Mouse (Mus musculus) gastrocnemius, adult 2 months (tissue): ENCODE data around the gene Oasl1. TPM values are rescaled to one million over a fixed set of nuclear protein-coding genes. Genes with fewer than 3 reads are reported as not detected.

Experiments
- DNase-seq: peaks from one replicate; pipeline ENCODE4 v3.0.0; 2022
- H3K27ac ChIP-seq: fragments of 200-600 bp; 2 replicates; pipeline ENCODE4 v1.8.1; 2022; ENCODE audit warnings: mild to moderate bottlenecking
- H3K4me3 ChIP-seq: fragments of 200-600 bp; 2 replicates; pipeline ENCODE4 v1.8.1; 2022; ENCODE audit warnings: mild to moderate bottlenecking, moderate library complexity
- CTCF ChIP-seq: fragments of 200-600 bp; IDR thresholded peaks from 2 replicates; pipeline ENCODE4 v1.8.1; 2022; ENCODE audit warnings: antibody characterized with exemption, mild to moderate bottlenecking, moderate library complexity
- intact Hi-C: fragments of 180-260 bp; cut with DNase I; formaldehyde crosslinking; loops from one replicate; pipeline ENCODE4 v1.15.1; 2025
- total RNA-seq, 2 experiments: library from RNA; stranded (reverse); gene quantifications; 2 replicates each; pipeline ENCODE4 v1.2.3; 2021

The Oasl1 gene
- total RNA-seq, 2 experiments from 2014 or later, result 0.64 TPM; not detected in 1

- Histone ChIP-seq H3K4me3 (peak overlapping the region; percentile 79), H3K27ac (peak overlapping the region; percentile 77)
- DNase-seq, result peak; percentile 69
- TF ChIP-seq CTCF, result no peak; the same call in none of the 2 replicates
- intact Hi-C loops, result loop anchor here (1.0 to 5.0 kb wide), 3 partner anchors 97 to 258 kb away; partner anchors contain the start of gene Pop5
These were observed 56.4 kb downstream of the Oasl1 start for GRCm38 (mm10) chr5:114979250-114980121.

DNA sequence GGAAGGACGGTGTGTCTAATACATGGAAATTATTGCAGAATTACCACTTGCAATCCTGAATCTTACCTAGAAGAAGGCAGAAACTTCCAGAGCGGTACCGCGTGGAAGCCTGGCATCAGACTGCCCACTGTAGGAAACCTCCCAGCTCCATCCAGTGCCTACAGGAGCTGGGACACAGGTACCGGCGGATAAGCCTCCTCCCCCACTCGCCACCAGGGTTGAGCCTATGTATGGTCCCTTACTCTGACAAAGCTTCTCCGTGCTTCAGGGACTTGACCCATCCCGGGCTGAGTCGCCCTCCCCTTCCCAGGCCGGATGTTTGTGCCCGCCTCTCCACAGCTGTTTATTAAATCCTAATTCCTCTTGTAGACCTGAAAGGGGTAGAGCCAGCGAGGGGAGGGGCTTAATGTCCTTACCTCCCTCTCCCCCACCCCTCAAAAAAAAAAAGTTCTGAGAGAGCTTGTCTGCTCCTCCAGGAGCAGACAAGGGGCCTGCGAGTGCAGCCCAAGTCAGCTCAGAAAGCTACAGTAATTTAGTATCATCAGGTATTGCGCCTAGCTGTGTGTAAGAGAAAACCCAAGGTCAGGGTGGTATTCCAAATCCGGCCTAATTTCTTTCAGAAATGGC, 57.2 kb downstream of the Oasl1 start:
- Histone ChIP-seq H3K4me3 (peak overlapping the region; percentile 79), H3K27ac (peak overlapping the region; percentile 77)
- TF ChIP-seq CTCF, result no peak
- intact Hi-C loops, result no loop called here
- peak; percentile 28 for DNase-seq

DNA sequence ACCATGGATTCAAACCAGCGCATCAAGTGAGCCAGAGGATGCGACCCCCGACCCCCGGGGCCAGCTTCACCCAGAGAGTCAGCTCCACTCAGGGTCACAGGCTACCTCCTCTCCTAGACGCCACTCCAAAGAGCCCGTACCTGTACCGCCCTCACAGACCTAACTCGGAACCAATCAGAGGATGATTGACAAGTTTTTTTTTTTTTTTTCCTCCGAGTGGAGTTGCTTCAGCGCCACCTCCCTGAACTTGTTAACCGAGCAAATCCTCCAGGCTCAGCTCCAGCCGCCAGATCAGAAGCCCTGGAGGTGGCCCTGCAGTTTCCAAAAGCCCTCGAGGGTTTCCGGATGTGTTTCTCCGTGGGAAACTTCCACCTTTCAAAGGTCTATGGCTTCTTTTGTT, 59.0 kb downstream of the Oasl1 start:
- Histone ChIP-seq H3K27ac (no peak overlapping the region), H3K4me3 (no peak overlapping the region)
- no peak for DNase-seq
- intact Hi-C loops, result no loop called here
- TF ChIP-seq CTCF, result no peak

GRCm38 (mm10) chr5:114985074-114985473, 62.0 kb downstream of the Oasl1 start:
- Histone ChIP-seq H3K4me3 (no peak overlapping the region), H3K27ac (no peak overlapping the region)
- intact Hi-C loops, result no loop called here
- TF ChIP-seq CTCF, result no peak
- DNase-seq, result no peak

Other genes with a start within 250 kb of the Oasl1 start
- 10 to 100 TPM in 1 of 2 experiments, 1 to 10 TPM in 1; 6.7 to 10.8 TPM for gene Gltp, start 232.3 kb upstream of the Oasl1 start, total RNA-seq
- 1 to 10 TPM; 3.6 to 3.8 TPM for gene Tchp, start 215.5 kb upstream of the Oasl1 start, total RNA-seq
- 10 to 100 TPM; 15.4 to 19.6 TPM for gene Ankrd13a, start 148.6 kb upstream of the Oasl1 start, total RNA-seq
- 10 to 100 TPM; 17.3 to 20.1 TPM for gene Git2, start 147.7 kb upstream of the Oasl1 start, total RNA-seq
- 1 to 10 TPM; 3.9 to 4.6 TPM for gene 1500011B03Rik, start 99.8 kb upstream of the Oasl1 start, total RNA-seq
- gene 4930519G04Rik, start 69.6 kb upstream of the Oasl1 start, total RNA-seq, result not detected
- gene Gm9936, start 64.6 kb upstream of the Oasl1 start, total RNA-seq, result not detected
- 1 to 10 TPM; 1.1 to 2.0 TPM for gene Oasl2, start 26.3 kb upstream of the Oasl1 start, total RNA-seq
- gene 2210016L21Rik, start 18.9 kb downstream of the Oasl1 start, total RNA-seq, result 10 to 100 TPM; 24.7 to 26.6 TPM
- gene Hnf1a, start 47.9 kb downstream of the Oasl1 start, total RNA-seq, result not detected
- gene Sppl3, start 87.9 kb downstream of the Oasl1 start, total RNA-seq, result 10 to 100 TPM; 20.1 to 20.8 TPM
- gene Gm10401, start 175.1 kb downstream of the Oasl1 start, total RNA-seq, result not detected
- gene Acads, start 196.1 kb downstream of the Oasl1 start, total RNA-seq, result 10 to 100 TPM; 49.9 to 81.7 TPM
- gene Unc119b, start 211.7 kb downstream of the Oasl1 start, total RNA-seq, result 10 to 100 TPM; 11.8 to 15.7 TPM
- gene Mlec, start 234.9 kb downstream of the Oasl1 start, total RNA-seq, result 100 to 1,000 TPM; 138 to 200 TPM